Mouse (Mus musculus): ENCODE data around the gene Alpk3.

Alpk3 gene

GRCm38 (mm10) chr7:81074546-81074945 is 17.1 kb downstream of the Alpk3 start:
- DNase-seq (ENCODE audit: low read depth, low spot score): peak; percentile 54

GRCm38 (mm10) chr7:81075299-81075698 is 17.9 kb downstream of the Alpk3 start:
- DNase-seq (ENCODE audit: low read depth, low spot score): peak; percentile 81

- no peak for DNase-seq (ENCODE audit: low read depth, low spot score)
These were observed 18.3 kb downstream of the Alpk3 start for GRCm38 (mm10) chr7:81075732-81076131.

DNA sequence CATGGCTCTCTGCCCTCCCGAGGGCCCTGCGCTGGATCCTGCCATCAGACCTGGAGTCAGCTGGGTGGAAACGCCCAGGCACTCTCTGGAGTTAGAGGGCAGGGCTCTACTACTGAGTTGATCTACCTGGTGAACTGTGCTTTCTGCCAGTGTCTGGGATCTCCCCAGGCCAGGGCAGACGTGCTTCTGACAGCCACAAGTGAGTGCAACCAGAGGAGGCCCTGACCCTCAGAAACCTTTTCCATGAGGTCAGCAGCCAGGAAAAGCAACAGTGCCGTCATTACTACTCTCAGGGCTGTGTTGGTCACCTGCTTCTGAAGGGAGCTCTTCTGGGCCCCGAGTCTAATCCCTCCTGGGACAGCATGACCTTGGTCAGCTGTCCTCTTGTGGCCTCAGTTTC is 19.6 kb downstream of the Alpk3 start:
- no peak for DNase-seq (ENCODE audit: low read depth, low spot score)

- DNase-seq (ENCODE audit: low read depth, low spot score): no peak
These were observed 21.3 kb downstream of the Alpk3 start for GRCm38 (mm10) chr7:81078740-81079139.

- DNase-seq (ENCODE audit: low read depth, low spot score): no peak
These were observed 36.1 kb downstream of the Alpk3 start for GRCm38 (mm10) chr7:81093420-81093965.

DNA sequence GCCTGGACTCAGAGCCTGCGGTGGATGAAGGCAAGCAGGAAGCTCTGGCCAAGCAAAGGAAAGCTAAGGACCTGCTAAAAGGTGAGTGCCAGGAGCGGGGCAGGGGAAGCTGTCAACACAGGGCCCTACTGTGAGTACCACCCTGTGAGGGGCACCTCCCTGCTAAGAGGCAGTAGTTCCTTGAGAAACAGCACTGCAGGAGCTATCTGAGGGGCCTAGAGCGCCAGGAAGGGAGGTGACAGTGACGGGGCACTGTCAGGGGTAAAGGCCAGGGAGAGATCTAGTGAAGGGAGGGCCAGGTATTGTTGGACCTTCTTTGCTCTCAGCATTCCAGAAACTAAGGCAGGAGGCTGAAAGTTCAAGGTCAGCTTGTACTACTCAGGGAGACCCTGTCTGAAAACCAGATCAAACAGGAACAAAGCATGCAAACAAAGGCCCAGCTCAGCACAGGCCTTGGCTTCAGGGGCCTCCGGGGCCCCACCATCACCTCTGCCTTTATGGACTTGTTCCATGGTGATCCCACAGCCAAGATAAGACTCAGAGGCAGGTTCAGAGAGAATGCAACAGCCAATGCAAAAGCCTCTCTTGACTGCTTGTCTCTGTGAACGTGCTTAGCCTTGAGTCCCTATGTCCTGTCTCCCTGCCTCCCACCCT is 36.8 kb downstream of the Alpk3 start:
- DNase-seq (ENCODE audit: low read depth, low spot score): no peak

DNA sequence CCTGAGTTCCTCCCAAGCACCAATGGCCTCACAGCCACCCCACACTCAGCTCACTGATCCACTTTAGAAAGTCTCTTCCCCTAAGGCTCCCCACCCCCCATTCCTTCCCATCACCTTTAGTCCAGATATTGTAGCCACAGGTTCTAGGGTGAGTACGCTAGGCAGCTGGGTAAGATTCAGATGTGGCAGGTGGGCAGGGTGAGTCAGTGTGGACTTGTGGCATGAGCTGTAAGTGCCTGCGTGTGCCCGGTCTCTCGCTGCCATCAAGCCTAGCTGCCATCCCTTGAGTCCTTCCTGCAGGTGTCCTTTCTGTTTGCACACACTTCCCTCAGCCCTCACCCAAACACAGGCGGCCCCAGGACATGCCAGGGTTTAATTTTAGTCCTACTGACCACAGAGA is 42.9 kb downstream of the Alpk3 start:
- no peak for DNase-seq (ENCODE audit: low read depth, low spot score)

DNA sequence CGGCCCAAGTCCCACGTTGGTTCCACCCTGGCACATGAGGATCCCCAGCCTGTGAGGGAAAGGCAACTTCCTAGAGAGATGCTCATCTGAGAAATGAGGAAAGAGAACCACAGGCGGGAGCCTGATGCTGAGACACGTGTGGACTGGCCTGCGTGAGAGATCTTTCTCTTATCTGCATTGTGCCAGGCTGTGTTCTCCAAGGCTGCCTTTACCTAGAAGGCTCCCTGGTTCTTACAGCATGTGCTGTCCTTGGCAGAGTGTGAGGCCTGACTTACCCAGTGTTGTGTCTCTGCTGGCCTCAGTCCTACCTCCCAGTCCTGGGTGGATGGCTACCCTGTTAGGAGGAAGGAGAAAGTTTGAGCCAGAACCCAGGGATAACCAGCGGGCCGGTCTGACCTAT is 45.5 kb downstream of the Alpk3 start:
- DNase-seq (ENCODE audit: low read depth, low spot score): no peak

DNA sequence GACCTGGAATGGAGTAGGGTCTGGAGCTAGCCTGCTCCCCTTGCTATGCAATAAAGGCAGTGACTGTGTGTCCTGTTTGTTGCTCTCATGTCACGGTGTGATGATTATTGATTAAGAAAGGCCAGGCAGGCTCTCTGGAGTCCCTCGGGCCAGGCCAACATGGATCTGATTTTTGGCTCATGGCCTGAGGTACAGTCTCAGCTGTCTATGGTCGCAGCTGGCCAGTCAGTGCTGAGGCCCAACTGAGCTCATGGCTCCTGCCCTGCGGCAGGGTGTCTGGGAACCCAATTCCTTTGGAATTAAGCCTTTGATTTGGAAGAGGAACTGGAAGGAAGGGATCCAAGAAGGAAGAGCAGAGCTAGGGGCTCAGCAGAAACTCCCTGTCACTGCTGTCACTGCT is 48.1 kb downstream of the Alpk3 start:
- no peak for DNase-seq (ENCODE audit: low read depth, low spot score)

DNA sequence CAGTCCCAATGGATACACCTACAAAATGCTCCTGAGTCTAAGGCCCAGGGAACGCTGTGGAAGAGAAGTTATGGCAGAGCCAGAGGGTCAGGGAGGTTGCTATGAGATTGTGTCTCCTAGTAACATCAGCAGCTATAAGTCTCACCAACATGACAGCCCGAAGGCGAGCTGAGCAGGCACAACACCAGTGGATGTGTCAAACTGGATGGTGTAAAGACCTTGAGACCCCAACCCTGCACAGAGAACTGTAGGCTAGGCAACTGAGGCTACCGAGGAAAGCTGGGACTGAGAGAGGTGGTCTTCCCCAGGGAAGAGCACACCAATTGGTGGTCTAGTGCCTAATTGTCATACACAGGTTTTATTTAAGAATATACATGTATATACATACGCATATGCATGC is 50.8 kb downstream of the Alpk3 start:
- no peak for DNase-seq (ENCODE audit: low read depth, low spot score)

DNA sequence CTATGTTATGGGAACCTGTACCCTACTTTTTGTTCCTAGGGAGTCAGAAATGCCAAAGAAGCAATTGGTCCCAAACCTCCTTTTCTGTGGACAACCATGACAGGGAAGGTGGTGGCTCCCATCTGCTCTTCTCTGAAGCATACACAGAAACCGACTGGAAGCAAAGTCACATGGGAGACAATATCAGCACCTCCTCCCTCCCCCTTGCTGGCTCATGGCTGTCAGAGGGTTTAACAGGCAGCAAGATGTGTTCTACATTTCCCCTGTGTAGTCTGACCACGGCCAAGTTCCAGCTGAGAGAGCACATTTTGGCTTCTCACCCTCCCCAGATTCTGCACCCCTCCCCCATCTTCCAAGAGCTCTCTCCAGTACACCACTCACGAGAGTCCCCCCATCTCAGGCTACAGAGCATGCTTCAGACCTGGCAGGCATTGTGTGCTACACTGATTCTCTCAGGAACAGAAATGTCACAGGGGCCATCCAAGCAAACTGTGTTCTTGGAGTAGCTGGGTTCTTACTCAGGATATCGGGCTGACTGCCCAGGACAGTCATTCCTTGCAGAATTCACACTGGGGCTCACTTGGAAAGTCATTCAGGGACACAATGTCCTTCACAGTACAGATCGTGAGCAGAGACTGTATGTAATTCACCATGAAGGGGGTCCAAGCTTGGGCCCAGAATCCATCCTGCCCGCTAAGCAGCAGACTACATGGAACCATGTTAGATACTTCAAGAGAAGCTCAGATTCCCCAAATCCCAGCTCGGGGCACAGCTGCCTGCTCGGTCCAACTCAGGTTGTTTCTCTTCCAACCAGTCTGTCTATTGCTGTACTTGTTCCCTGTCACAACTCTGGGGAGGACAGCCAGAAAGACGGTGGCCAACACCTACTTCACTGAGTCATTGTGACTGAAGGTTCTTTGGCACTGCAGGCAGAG is 52.6 kb downstream of the Alpk3 start:
- no peak for DNase-seq (ENCODE audit: low read depth, low spot score)

- DNase-seq (ENCODE audit: low read depth, low spot score): no peak
These were observed 53.4 kb downstream of the Alpk3 start for GRCm38 (mm10) chr7:81110791-81111190.

- DNase-seq (ENCODE audit: low read depth, low spot score): no peak
These were observed 54.3 kb downstream of the Alpk3 start for GRCm38 (mm10) chr7:81111729-81112128.

- no peak for DNase-seq (ENCODE audit: low read depth, low spot score)
These were observed 55.4 kb downstream of the Alpk3 start for GRCm38 (mm10) chr7:81112686-81113360.

DNA sequence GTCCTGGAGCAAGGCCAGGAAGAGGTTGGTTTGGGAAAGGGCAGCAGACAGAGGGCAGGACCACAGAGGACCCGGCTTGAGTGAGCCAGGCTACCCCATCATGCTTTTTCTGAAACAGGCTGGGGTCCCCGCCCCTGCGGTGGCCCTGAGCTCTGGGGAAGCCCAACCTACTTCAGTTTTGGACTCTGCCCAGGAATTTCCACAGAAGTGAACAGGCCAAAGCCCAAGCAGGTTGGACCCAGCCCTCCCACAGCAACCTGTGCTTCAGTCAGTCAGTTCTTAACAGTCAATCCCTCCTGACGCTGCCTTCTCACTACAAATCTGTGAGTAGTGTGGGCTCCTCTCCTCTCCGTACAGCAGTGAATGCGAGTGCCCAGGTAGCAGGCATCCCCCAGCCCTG is 57.2 kb downstream of the Alpk3 start, which contains the start of gene Slc28a1:
Gene Slc28a1 (plus strand): TSS at position 245 of the 400 bp plus-strand sequence.
- no peak for DNase-seq (ENCODE audit: low read depth, low spot score)

DNA sequence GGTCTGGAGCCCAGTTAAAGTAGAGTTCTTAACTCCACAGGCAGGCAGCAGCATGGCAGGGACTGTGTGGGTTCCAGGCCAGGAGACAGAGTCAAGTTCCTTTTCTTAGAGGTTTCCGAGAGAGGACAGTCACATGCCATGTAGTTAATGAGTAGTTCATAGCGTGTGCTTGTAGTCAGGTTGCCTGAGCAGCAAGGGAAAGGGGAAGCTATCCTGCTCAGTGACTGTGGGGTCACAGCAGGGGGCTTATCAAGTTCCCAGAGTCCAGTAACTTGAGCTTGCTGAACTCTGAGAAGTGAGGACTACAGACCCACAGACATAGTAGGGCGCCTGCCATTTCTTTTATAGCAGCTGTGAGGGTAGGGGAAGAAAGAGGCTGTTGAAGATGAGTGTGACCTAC is 63.7 kb downstream of the Alpk3 start:
- no peak for DNase-seq (ENCODE audit: low read depth, low spot score)

- DNase-seq (ENCODE audit: low read depth, low spot score): peak; percentile 38
These were observed 65.4 kb downstream of the Alpk3 start for GRCm38 (mm10) chr7:81122808-81123207.

GRCm38 (mm10) chr7:81123553-81123952 is 66.2 kb downstream of the Alpk3 start:
- DNase-seq (ENCODE audit: low read depth, low spot score): no peak

DNA sequence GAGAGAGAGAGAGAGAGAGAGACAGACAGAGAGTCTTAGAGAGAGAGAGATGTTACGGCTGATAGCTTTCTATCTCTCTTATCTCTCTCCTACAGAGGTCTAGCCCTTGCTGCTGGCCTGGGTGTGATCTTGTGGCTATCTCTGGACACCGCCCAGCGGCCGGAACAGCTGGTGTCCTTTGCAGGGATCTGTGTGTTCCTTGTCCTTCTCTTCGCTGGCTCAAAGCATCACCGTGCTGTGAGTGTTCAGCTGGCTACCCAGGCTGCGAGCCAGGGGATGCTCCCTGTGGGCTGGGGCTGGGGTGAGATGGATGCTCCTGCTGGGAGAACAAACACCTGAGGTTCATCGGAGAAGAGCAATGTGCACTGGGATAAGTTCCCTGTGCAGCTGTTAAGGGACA is 67.4 kb downstream of the Alpk3 start:
- DNase-seq (ENCODE audit: low read depth, low spot score): no peak

DNA sequence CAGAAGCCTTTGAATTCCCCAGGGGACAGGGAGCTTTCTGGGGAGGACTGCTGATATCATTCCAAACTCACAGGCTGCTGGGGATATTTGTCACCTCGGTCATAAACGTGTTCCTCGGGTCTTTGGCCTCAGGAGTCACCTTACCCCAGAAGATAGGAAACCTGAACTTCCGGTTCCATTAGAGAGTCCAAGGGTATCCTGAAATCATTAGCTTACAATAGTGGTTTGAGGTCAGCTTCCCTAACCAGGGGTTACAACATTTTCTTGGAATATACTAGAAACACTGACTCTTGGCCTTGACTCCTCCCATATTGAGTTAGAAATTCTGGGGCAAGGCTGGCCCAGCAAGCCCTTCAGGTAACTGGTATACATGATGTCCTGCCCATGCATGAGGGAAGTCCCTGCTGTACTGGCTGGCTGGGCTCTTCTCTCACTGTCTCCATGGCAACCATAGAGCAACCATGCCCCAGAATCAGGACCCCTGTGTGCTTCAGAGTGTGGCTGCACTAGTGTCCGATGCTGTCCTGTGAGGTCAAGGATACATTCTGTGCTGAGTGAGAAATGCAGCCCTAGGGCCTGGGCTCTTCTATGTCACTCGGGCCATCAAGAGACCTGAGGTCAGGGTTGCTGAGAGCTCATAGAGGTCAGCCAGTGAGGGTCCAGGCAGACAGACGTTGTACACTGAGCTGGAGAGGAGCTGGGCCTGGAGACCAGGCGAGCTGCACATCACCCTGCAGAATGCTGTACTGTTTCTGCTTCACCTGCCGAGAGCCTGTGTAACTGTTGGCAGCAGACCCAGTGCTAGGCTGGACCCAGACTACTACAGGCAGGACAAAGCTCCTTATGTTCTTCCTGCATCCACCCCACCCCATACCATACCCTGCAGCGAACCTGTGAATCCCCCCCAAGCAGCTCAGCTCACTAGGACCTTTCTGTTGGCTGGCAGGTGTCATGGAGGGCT is 68.1 kb downstream of the Alpk3 start:
- DNase-seq (ENCODE audit: low read depth, low spot score): no peak

All from CD4-positive, CD25-positive, alpha-beta regulatory T cell, adult 2 months (primary cell).